Mouse (Mus musculus): ENCODE measurements around the gene Fads6.

Gene Fads6

DNA sequence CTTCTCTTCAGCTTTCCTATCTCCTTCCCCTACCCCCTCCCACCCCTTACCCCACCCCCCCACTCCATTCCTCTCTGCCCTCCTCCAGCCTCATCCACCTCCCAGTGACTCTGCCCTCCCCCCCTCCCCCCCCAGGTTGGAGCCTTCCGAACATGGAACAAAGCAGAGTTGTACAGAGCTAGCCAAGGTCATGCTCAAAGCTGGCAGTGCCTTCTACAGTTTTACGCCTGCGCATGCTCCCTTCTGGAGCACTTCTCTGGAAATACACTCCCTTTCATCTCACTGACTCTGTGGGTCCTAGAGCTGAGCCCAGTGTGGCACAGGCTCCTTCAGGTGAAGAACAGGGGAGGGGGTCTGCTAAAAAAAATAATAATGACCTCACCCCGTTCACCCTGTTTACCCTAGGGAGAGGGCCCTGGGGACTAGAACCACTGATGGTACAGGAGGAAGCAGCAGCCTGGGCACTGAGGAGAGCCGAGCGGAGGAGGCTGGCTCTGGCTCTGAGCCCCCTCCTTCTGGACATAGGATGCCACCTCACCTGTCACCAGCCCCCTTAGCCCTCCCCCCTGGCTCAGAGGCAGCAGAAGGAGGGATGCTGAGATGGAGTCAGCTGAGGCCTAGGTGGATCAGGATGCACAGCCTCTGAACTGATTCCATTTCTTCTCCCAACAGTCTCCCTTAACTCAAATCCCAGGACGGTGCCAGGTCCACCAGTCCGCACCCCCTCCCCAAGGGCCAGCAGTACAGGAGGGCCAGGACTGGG lies 14.6 kb downstream of the Fads6 start:
- in situ Hi-C loops (cut with MboI; ENCODE audit: low pct_unique_long_range_greater_than_20kb in 1 of 2, low sequenced_read_pairs in 2 of 2, unreplicated experiment in 1 of 2), result no loop called here

- in situ Hi-C loops (cut with MboI; ENCODE audit: low pct_unique_long_range_greater_than_20kb in 1 of 2, low sequenced_read_pairs in 2 of 2, unreplicated experiment in 1 of 2), result no loop called here
Measured at GRCm38 (mm10) chr11:115282295-115282694, 15.2 kb downstream of the Fads6 start.

GRCm38 (mm10) chr11:115279726-115280125 lies 17.7 kb downstream of the Fads6 start:
- in situ Hi-C loops (cut with MboI; ENCODE audit: low pct_unique_long_range_greater_than_20kb in 1 of 2, low sequenced_read_pairs in 2 of 2, unreplicated experiment in 1 of 2), result loop anchor here in 1 of 2 experiments (10.0 kb wide), 1 partner anchor 185 kb away; the partner anchor contains the start of gene Rab37

DNA sequence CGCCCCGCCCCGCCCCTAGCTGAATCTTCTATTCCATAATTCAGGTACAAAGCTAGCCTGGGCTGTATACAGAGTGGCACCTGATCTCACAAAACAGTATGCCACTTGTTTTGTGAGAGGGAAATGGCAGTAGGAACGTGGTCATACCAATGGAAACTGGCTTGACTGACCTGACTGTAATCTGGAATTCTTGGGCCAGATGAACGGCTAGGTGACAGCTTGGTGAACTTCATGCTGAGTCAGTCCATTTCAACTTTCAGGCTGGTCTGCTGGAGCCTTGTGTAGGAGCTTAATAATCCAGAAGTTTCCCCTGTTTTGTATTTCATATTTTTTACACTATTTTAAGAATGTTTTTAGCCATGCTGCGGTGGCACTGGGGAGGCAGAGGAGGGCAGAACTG lies 19.3 kb downstream of the Fads6 start:
- in situ Hi-C loops (cut with MboI; ENCODE audit: low pct_unique_long_range_greater_than_20kb in 1 of 2, low sequenced_read_pairs in 2 of 2, unreplicated experiment in 1 of 2), result loop anchor here in 1 of 2 experiments (10.0 kb wide), 1 partner anchor 183 kb away; the partner anchor contains the start of gene Rab37

- in situ Hi-C loops (cut with MboI; ENCODE audit: low pct_unique_long_range_greater_than_20kb in 1 of 2, low sequenced_read_pairs in 2 of 2, unreplicated experiment in 1 of 2), result loop anchor here in 1 of 2 experiments (10.0 kb wide), 1 partner anchor 183 kb away; the partner anchor contains the start of gene Rab37
Measured at GRCm38 (mm10) chr11:115277604-115277975, 19.9 kb downstream of the Fads6 start.

DNA sequence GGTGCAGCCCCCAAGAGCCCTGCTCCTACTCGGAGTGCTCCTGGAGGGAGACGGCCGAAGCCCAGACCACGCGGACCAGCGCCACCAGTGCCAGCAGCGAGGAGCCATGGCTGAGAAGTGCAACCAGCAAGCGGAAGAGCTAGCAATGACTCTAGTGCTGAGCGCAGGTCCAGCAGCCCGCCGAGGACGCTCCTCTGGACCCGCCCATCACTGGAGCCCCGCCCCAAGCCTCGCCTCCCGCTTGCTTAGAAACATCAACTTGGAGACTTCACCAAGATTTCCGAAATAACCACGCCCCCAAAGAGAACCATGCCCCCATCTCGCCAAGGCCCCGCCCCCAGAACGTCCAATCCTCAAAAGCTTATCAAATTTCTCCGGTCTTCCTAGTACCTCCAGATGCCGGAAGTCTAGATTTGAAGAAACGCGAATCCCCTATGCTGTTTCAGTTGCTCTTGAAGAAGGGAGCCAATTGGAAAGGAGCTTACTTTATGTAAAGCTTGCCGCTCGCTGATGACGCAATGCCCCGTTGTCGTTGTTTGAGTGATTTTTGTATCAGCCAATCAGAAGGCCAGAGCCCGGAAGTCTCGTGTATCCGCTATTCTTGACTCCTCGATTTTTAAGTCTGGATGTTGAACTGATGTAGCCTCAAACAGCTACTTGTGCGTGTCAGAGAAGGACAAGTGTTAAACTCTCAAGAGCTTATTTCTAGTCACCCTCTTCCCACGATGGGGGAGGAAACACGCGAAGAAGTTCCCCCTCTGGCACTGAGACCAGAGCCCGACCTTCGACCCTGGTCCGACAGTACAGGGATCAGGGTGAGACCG lies 20.5 kb downstream of the Fads6 start, which contains the start of gene Fdxr:
Fdxr (minus strand) TSS at position 271 of the 824 bp plus-strand sequence.
- in situ Hi-C loops (cut with MboI; ENCODE audit: low pct_unique_long_range_greater_than_20kb in 1 of 2, low sequenced_read_pairs in 2 of 2, unreplicated experiment in 1 of 2), result loop anchor here in 1 of 2 experiments (10.0 kb wide), 1 partner anchor 182 kb away; the partner anchor contains the start of gene Rab37

GRCm38 (mm10) chr11:115275954-115276353 lies 21.5 kb downstream of the Fads6 start:
- in situ Hi-C loops (cut with MboI; ENCODE audit: low pct_unique_long_range_greater_than_20kb in 1 of 2, low sequenced_read_pairs in 2 of 2, unreplicated experiment in 1 of 2), result loop anchor here in 1 of 2 experiments (10.0 kb wide), 1 partner anchor 181 kb away; the partner anchor contains the start of gene Rab37

- in situ Hi-C loops (cut with MboI; ENCODE audit: low pct_unique_long_range_greater_than_20kb in 1 of 2, low sequenced_read_pairs in 2 of 2, unreplicated experiment in 1 of 2), result loop anchor here in 1 of 2 experiments (10.0 kb wide), 1 partner anchor 181 kb away; the partner anchor contains the start of gene Rab37
Measured at GRCm38 (mm10) chr11:115275509-115275908, 22.0 kb downstream of the Fads6 start.

GRCm38 (mm10) chr11:115274771-115275170 lies 22.7 kb downstream of the Fads6 start:
- in situ Hi-C loops (cut with MboI; ENCODE audit: low pct_unique_long_range_greater_than_20kb in 1 of 2, low sequenced_read_pairs in 2 of 2, unreplicated experiment in 1 of 2), result loop anchor here (5.0 to 25.0 kb wide), 3 partner anchors 72 to 180 kb away; partner anchors contain the start of genes Rab37 (in 1 of the 2) and Slc9a3r1 (in 1 of the 2)

DNA sequence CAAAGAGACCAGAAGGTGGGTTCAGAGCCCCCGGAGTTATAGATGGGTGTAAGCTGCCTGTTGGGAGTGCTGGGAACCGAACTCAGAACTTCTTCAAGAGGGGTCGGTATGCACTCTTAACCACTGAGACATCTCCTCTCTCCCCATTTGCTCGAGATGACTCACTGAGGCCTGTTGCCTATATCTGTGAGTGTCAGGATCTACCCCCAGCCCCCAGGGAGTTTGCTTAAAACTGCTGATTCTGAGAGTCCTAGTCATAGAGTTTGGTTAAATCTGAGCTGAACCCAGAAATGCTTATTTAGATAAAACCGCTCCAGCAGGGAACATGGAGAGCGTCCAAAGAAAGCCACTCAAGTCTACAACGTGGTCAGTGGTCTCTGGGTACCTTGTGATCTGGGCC lies 23.3 kb downstream of the Fads6 start:
- in situ Hi-C loops (cut with MboI; ENCODE audit: low pct_unique_long_range_greater_than_20kb in 1 of 2, low sequenced_read_pairs in 2 of 2, unreplicated experiment in 1 of 2), result loop anchor here (5.0 to 25.0 kb wide), 3 partner anchors 72 to 179 kb away; partner anchors contain the start of genes Rab37 (in 1 of the 2) and Slc9a3r1 (in 1 of the 2)

DNA sequence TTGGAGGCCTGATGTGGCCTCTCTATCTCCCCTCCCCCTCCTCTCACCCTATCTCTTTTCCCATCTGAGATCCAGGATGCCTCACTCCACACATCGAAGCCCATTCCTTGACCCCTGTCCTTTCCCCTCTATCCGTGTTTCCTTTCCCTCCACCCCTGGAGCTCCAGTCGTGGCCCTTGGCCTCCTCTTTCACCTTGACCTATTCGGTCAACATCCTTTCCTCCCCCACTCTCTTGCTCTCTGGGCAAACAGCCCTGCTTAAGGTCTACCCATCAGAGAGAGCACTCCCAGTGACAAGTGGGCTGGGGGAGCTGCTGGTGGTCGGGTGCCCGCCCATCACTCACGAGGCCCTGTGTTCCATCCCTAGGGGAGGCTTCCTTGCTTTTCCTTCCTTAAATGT lies 23.7 kb downstream of the Fads6 start:
- in situ Hi-C loops (cut with MboI; ENCODE audit: low pct_unique_long_range_greater_than_20kb in 1 of 2, low sequenced_read_pairs in 2 of 2, unreplicated experiment in 1 of 2), result loop anchor here (5.0 to 25.0 kb wide), 3 partner anchors 71 to 179 kb away; partner anchors contain the start of genes Rab37 (in 1 of the 2) and Slc9a3r1 (in 1 of the 2)

DNA sequence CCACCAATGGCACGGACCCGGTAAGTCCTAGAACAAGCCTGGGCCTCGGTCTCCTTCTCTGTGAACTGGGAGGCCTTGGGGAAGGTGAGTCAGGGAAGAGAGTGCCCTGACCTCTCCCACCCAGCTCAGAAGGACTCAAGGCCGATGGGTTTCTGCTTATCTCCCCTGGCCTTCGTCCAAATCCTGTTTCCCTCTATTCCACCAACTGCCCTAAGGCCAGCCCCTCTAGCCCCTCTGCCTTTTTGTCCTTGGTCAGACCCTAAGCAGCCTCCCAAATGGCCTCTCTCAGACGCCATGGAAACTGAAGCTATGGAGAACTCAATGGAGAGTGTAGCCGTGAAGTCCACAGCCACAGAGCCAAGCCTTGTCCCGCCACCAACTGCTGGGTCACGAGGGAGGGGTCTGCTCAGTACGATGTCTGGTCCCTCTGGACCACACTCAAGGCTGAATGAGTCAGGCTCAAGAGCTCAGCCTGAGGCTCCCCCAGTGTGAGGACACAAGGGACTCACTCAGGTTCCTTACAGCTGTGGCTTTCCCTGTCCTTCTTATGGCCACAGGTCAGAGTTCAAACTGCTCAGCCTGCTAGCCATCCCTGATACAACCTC lies 24.5 kb downstream of the Fads6 start:
- in situ Hi-C loops (cut with MboI; ENCODE audit: low pct_unique_long_range_greater_than_20kb in 1 of 2, low sequenced_read_pairs in 2 of 2, unreplicated experiment in 1 of 2), result loop anchor here (5.0 to 25.0 kb wide), 3 partner anchors 71 to 178 kb away; partner anchors contain the start of genes Rab37 (in 1 of the 2) and Slc9a3r1 (in 1 of the 2)

DNA sequence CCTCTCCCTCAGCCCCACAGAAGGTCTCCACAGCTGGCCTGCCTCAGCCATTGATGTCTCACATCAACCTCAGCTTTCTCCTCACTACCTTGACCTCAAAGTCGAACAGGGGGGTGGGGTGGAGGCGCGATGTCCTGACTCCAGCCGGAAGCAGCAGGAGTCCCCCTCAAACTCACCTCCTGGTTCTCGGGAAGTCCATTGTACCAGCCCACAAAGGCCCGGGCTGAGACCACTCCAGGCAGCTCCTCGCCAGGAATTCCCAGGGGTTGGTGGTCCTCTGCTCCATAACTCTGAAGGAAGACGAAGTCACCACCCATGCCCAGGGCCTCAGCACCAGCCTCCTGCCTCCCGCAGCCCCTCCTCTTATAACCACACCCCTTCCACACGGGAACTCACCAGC lies 26.0 kb downstream of the Fads6 start:
- in situ Hi-C loops (cut with MboI; ENCODE audit: low pct_unique_long_range_greater_than_20kb in 1 of 2, low sequenced_read_pairs in 2 of 2, unreplicated experiment in 1 of 2), result loop anchor here (5.0 to 25.0 kb wide), 3 partner anchors 69 to 177 kb away; partner anchors contain the start of genes Rab37 (in 1 of the 2) and Slc9a3r1 (in 1 of the 2)

DNA sequence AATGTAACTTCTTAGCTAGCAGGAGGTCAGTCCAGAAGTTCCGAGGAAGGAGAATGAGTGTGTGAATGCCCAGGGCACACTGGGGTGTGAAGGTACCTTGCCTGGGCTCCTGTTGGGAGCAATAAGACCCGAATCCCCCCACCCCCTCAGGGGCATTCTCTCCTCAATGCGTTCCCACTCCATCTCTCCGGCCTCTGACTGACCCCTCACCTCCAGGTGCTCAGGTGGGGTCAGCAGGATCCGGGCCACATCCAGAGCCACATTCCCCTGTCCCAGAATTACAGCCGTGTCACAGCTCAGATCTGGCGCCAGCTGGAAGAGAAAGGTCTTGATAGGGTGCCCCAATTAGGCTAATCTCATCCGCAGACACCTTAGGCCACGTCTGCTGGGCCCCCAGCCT lies 26.4 kb downstream of the Fads6 start:
- in situ Hi-C loops (cut with MboI; ENCODE audit: low pct_unique_long_range_greater_than_20kb in 1 of 2, low sequenced_read_pairs in 2 of 2, unreplicated experiment in 1 of 2), result loop anchor here (5.0 to 25.0 kb wide), 3 partner anchors 69 to 176 kb away; partner anchors contain the start of genes Rab37 (in 1 of the 2) and Slc9a3r1 (in 1 of the 2)

DNA sequence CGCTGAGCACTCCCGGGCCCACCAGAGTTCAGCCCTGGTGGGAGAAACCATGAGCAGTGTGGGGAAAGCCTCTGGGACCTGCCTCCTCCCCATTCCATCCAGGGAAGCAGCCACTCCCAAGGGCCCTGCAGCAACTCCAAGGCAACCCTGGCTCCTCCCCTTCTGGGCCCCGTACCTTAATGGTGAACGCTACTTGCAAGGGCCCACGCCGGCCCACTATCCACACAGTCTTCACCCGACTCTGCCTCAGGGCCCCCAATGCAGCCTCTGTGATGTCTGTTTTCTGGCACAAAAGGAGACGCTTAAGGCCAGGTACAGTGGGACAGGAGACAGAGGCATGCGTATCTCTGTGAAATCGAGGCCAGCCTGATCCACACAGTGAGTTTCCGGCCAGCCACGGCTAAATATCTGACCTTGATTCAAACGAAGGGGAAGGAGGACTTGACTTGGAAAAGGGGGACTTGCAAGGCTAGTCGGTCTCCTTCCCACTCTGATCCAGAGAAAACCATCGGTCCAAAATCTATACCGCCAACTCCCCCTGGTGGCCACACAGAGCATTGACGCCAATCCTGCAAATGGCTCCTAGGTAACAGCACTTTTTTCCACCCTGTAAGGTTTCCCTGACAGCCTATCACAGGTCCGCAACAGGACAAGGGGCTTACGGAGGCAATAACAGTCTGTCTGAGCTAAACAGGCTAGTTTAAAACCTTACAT lies 27.2 kb downstream of the Fads6 start:
- in situ Hi-C loops (cut with MboI; ENCODE audit: low pct_unique_long_range_greater_than_20kb in 1 of 2, low sequenced_read_pairs in 2 of 2, unreplicated experiment in 1 of 2), result loop anchor here (5.0 to 25.0 kb wide), 3 partner anchors 68 to 176 kb away; partner anchors contain the start of genes Rab37 (in 1 of the 2) and Slc9a3r1 (in 1 of the 2)

DNA sequence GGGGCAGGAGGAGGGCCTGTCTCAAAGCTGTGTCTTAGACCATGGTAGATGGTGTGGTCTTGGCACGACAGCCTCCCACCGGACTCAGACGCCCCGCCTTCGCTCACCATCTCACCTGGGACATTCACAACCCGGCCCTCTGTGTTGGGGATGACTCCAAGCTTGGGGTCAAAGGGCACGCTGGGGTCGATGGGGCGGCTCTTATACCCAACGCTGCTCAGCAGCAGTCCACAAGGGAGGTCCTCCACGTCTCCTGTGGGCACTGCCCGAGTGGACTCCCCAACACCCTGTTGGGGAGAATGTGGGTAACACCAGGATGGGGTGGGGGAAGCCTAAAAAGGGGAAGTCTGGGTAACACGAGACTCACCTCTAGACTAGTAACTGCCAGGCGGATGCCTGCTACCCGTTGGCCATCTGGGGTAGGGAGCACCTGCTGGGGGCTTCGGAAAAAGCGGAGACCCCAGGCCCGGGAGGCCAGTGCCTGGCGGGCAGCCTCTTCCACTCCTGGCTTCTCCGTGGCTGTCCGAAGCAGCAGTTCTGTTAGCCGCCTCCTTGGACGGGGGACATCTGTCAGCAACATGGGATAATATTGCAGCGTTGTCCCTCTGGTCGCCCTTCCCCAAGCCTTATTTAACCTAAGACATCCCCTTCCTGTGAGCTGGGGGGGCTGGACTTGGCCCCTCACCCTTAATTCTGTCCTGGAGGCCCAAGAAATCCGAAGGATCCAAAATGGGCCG lies 28.0 kb downstream of the Fads6 start:
- in situ Hi-C loops (cut with MboI; ENCODE audit: low pct_unique_long_range_greater_than_20kb in 1 of 2, low sequenced_read_pairs in 2 of 2, unreplicated experiment in 1 of 2), result loop anchor here (5.0 to 25.0 kb wide), 3 partner anchors 67 to 175 kb away; partner anchors contain the start of genes Rab37 (in 1 of the 2) and Slc9a3r1 (in 1 of the 2)

All from mouse embryonic stem cell (cell line).